Mouse (Mus musculus) cortical plate, adult 2 months (tissue): ENCODE measurements around the gene Mxd4. TPM values are rescaled to one million over a fixed set of nuclear protein-coding genes. Genes with fewer than 3 reads are reported as not detected.

Experiments used
- H3K27ac ChIP-seq: fragments of 200-500 bp; 2 replicates; pipeline ENCODE4 v1.5.1; 2012; ENCODE audit warnings: low read length, control low read depth, inconsistent platforms; ENCODE audit not compliant: insufficient read depth
- H3K4me1 ChIP-seq: fragments of 200-500 bp; 2 replicates; pipeline ENCODE4 v1.6.1; 2011; ENCODE audit warnings: low read length; ENCODE audit not compliant: control insufficient read depth, insufficient read depth
- H3K4me3 ChIP-seq: fragments of 200-500 bp; 2 replicates; pipeline ENCODE4 v1.5.1; 2011; ENCODE audit warnings: mild to moderate bottlenecking, low read length, control low read depth; ENCODE audit not compliant: insufficient read depth
- CTCF ChIP-seq: fragments of 200-500 bp; IDR thresholded peaks from 2 replicates; pipeline ENCODE4 v1.5.1; 2011; ENCODE audit warnings: mild to moderate bottlenecking, control low read depth, low read length; ENCODE audit not compliant: insufficient read depth; ENCODE audit errors: extremely low read depth
- POLR2A ChIP-seq: fragments of 200-500 bp; IDR thresholded peaks from 2 replicates; pipeline ENCODE4 v1.6.1; 2011; ENCODE audit warnings: mild to moderate bottlenecking, low read length, control low read depth; ENCODE audit not compliant: insufficient read depth; ENCODE audit errors: extremely low read depth
- polyA plus RNA-seq: library from polyadenylated mRNA; depleted of rRNA; stranded (reverse); fragments of >200 nt; gene quantifications from 2 replicates; pipeline ENCODE4 v1.2.3, GENCODE M21; 2012; rRNA removed

The Mxd4 gene
- polyA plus RNA-seq, 1 experiment, result 95.3 TPM

- TF ChIP-seq POLR2A (no peak), CTCF (no peak)
- Histone ChIP-seq H3K4me1 (no peaks in the 10 kb centered on the region), H3K4me3 (no peak overlapping the region), H3K27ac (no peak overlapping the region)
These were observed 39.0 kb downstream of the Mxd4 start for GRCm38 (mm10) chr5:34148476-34148875.

- TF ChIP-seq CTCF, result peak; percentile 9; the same call in 1 of the 2 replicates
- TF ChIP-seq POLR2A, result no peak
- no peak overlapping the region for H3K27ac ChIP-seq
- no peak overlapping the region for H3K4me3 ChIP-seq
- H3K4me1 ChIP-seq, result no peaks in the 10 kb centered on the region
These were observed 40.0 kb downstream of the Mxd4 start for GRCm38 (mm10) chr5:34147554-34147953.

DNA sequence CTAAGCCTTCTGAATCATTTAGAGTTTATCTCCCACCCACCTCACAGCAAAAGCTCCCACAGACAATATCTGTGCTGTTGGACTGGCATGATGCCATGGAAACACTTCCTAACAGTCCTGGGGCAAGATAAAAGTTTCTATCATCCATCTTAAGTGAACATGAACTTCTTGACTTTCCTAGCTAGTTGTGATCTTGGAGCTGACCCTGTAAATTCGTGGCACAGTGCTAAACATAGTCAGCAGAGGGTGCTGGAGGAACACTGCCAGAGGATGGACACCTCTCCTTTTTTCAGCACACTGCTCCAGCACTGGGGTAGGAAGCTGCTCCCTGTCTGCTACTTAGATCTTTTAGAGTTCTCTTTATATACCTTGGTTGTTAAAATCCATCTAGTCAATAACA lies 47.8 kb downstream of the Mxd4 start:
- Histone ChIP-seq H3K27ac (no peak overlapping the region), H3K4me3 (no peak overlapping the region), H3K4me1 (no peaks in the 10 kb centered on the region)
- no peak for TF ChIP-seq POLR2A
- peak; percentile 69 for TF ChIP-seq CTCF

DNA sequence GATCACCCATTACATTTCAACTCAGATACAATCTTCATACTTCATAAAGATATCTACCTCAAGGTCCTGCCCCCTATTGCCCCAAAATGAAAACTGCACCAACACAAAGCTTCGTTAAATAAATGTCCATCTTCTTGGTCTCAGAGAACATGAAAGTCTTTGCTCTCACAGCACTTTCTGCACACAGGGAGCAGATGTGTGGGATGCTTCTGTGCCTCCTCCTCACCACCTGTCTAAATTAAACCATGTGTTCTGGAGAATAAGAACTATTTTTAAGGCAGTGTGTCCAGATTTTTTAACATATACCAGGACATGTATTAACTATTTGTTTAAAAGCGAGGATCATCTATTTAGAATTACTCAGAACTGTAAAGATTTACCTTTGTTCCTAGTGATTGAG lies 54.8 kb downstream of the Mxd4 start:
- no peak overlapping the region for H3K27ac ChIP-seq
- H3K4me1 ChIP-seq, result no peaks in the 10 kb centered on the region
- TF ChIP-seq CTCF (no peak), POLR2A (no peak)
- no peak overlapping the region for H3K4me3 ChIP-seq

- Histone ChIP-seq H3K27ac (no peak overlapping the region), H3K4me3 (no peak overlapping the region), H3K4me1 (no peaks in the 10 kb centered on the region)
- TF ChIP-seq POLR2A (no peak), CTCF (no peak)
These were observed 63.4 kb downstream of the Mxd4 start for GRCm38 (mm10) chr5:34124131-34124530.

Other genes starting within 250 kb of the Mxd4 start
- gene Gm1673, start 204.3 kb downstream of the Mxd4 start, polyA plus RNA-seq, result 157 and 165 TPM in 2 replicates
- 151 and 153 TPM in 2 replicates for gene Nat8l, start 191.7 kb downstream of the Mxd4 start, polyA plus RNA-seq
- 1.4 and 3.1 TPM in 2 replicates for gene Poln, start 18.3 kb downstream of the Mxd4 start, polyA plus RNA-seq
- 5.5 and 5.7 TPM in 2 replicates for gene Haus3, start 18.2 kb downstream of the Mxd4 start, polyA plus RNA-seq
- 42.2 and 43.0 TPM in 2 replicates for gene Zfyve28, start 100.7 kb upstream of the Mxd4 start, polyA plus RNA-seq
- gene Cfap99, start 100.9 kb upstream of the Mxd4 start, polyA plus RNA-seq, result 0.38 and 0.46 TPM in 2 replicates
- gene Rnf4, start 148.6 kb upstream of the Mxd4 start, polyA plus RNA-seq, result 82.6 and 88.2 TPM in 2 replicates
- gene Fam193a, start 182.2 kb upstream of the Mxd4 start, polyA plus RNA-seq, result 32.7 and 42.0 TPM in 2 replicates